Mouse (Mus musculus) ES-E14 (cell line): Measurements from ENCODE around the gene Cfap97d1. TPM values are rescaled to one million over a fixed set of nuclear protein-coding genes. Genes with fewer than 3 reads are reported as not detected.
A peak's percentile ranks its signal among the peaks of the same experiment; 100 is the strongest.

Experiments used
- DNase-seq: peaks from one replicate; pipeline ENCODE4 v3.0.0-alpha.2; 2013; ENCODE audit warnings: low read depth, low spot score
- H3K27ac ChIP-seq: 2 replicates; pipeline ENCODE4 v1.5.1; 2012; ENCODE audit warnings: low read depth, mild to moderate bottlenecking, low read length, moderate library complexity, mixed read lengths; ENCODE audit not compliant: poor library complexity, insufficient read depth, severe bottlenecking
- H3K36me3 ChIP-seq: 2 replicates; pipeline ENCODE4 v1.6.1; 2012; ENCODE audit warnings: mild to moderate bottlenecking, low read length, moderate library complexity, mixed read lengths; ENCODE audit not compliant: control insufficient read depth, poor library complexity, insufficient read depth, severe bottlenecking
- H3K4me1 ChIP-seq, 2 experiments: fragments of 150-350 bp in 1 of 2; sonication (generic) in 1 of 2; 2 replicates each; pipeline ENCODE4 v1.6.1; 2012; ENCODE audit warnings: low read length in 2 of 2, mild to moderate bottlenecking in 1 of 2, mixed read lengths in 1 of 2; ENCODE audit not compliant: control insufficient read depth in 2 of 2, insufficient read depth in 2 of 2, poor library complexity in 1 of 2
- H3K4me3 ChIP-seq, 2 experiments: fragments of 150-350 bp in 1 of 2; sonication (generic) in 1 of 2; 2 replicates each; pipeline ENCODE4 v1.5.1; 2012; ENCODE audit warnings: low read length in 2 of 2, low read depth in 1 of 2, mild to moderate bottlenecking in 1 of 2, mixed read lengths in 1 of 2; ENCODE audit not compliant: insufficient read depth in 1 of 2, poor library complexity in 1 of 2, severe bottlenecking in 1 of 2
- H3K9ac ChIP-seq: 2 replicates; pipeline ENCODE4 v1.6.1; 2012; ENCODE audit warnings: low read depth, mild to moderate bottlenecking, low read length, mixed read lengths; ENCODE audit not compliant: poor library complexity, insufficient read depth, severe bottlenecking
- H3K9me3 ChIP-seq: fragments of 150-350 bp; sonication (generic); 2 replicates; pipeline ENCODE4 v1.6.1; 2012; ENCODE audit warnings: low read depth, mild to moderate bottlenecking, low read length; ENCODE audit not compliant: control insufficient read depth, insufficient read depth
- CHD2 ChIP-seq: IDR thresholded peaks from 2 replicates; pipeline ENCODE4 v1.6.1; 2014; ENCODE audit warnings: mild to moderate bottlenecking, low read depth, low read length, inconsistent platforms
- HCFC1 ChIP-seq: IDR thresholded peaks from 2 replicates; pipeline ENCODE4 v1.6.1; 2012; ENCODE audit warnings: low read length, inconsistent platforms, borderline replicate concordance; ENCODE audit not compliant: insufficient read depth
- MAFK ChIP-seq: IDR thresholded peaks from 2 replicates; pipeline ENCODE4 v1.6.1; 2014; ENCODE audit warnings: mild to moderate bottlenecking, low read depth, low read length, inconsistent platforms; ENCODE audit not compliant: insufficient read depth
- ZC3H11A ChIP-seq: IDR thresholded peaks from 2 replicates; pipeline ENCODE4 v1.6.1; 2012; ENCODE audit warnings: low read depth, mild to moderate bottlenecking, inconsistent platforms, low read length, borderline replicate concordance
- ZNF384 ChIP-seq: IDR thresholded peaks from 2 replicates; pipeline ENCODE4 v1.6.1; 2012; ENCODE audit warnings: low read depth, low read length, inconsistent platforms
- in situ Hi-C, 2 experiments: fragments of 600-800 bp; cut with MboI; formaldehyde crosslinking; loops; one replicate each; pipeline ENCODE4 v1.15.1; 2025; ENCODE audit warnings: low sequenced_read_pairs in 2 of 2, inconsistent platforms in 1 of 2; ENCODE audit not compliant: unreplicated experiment in 2 of 2
- total RNA-seq: library from RNA; depleted of rRNA; stranded (reverse); fragments of 300-350 nt; gene quantifications from 2 replicates; pipeline ENCODE4 v1.2.3, GENCODE M21; 2012

Gene Cfap97d1
- total RNA-seq, 1 experiment = not detected

DNA sequence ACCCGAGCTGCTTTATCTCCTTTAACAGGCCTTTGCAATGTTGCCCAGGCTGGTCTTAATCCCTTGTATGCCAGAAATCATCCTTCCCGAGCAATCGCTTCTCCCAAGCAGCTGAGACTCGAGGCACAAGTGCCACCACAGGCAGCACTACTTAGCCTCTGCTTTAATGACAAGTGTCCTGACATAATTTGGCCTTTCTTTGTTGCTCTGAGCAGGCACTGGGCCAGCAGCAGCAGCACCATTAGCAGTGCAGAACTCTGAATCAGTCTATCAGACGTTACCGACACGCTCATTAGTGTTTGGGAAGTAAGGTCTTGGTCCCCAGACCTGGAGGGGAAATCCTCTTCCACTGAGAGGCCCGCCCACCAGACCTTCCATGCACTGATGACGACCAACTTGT lies 35.7 kb downstream of the Cfap97d1 start:
- TF ChIP-seq HCFC1 (no peak), MAFK (no peak), CHD2 (no peak), ZC3H11A (no peak), ZNF384 (no peak)
- Histone ChIP-seq H3K9ac (no peak overlapping the region), H3K36me3 (peaks cover 3% of the 10 kb centered on the region; the same call in 1 of the 2 replicates), H3K4me1 (no peaks in the 10 kb centered on the region), H3K27ac (no peak overlapping the region), H3K9me3 (no peaks in the 10 kb centered on the region), H3K4me3 (no peak overlapping the region)
- no peak for DNase-seq
- in situ Hi-C loops = no loop called here

GRCm38 (mm10) chr11:102021196-102021595 lies 37.1 kb downstream of the Cfap97d1 start:
- in situ Hi-C loops = no loop called here
- Histone ChIP-seq H3K27ac (no peak overlapping the region), H3K36me3 (peaks cover 3% of the 10 kb centered on the region; the same call in 1 of the 2 replicates), H3K9ac (no peak overlapping the region), H3K9me3 (no peaks in the 10 kb centered on the region), H3K4me1 (peaks cover 0 to 3% of the 10 kb centered on the region in 2 experiments; a peak in 1 of 4 replicates), H3K4me3 (no peak overlapping the region)
- TF ChIP-seq ZC3H11A (no peak), HCFC1 (no peak), CHD2 (no peak), MAFK (no peak), ZNF384 (no peak)
- DNase-seq = no peak

GRCm38 (mm10) chr11:102023406-102023805 lies 39.3 kb downstream of the Cfap97d1 start:
- H3K4me3 ChIP-seq = 0 out of 4 replicates have a peak overlapping the region, but pooled peaks of 1 of the 2 experiments have one; percentile 17
- H3K36me3 ChIP-seq = peaks cover 3% of the 10 kb centered on the region; the same call in 1 of the 2 replicates
- H3K9me3 ChIP-seq = no peaks in the 10 kb centered on the region
- DNase-seq = no peak
- H3K9ac ChIP-seq = no peak overlapping the region
- no peak overlapping the region for H3K27ac ChIP-seq
- peaks cover 0 to 3% of the 10 kb centered on the region in 2 experiments; a peak in 1 of 4 replicates for H3K4me1 ChIP-seq
- in situ Hi-C loops = no loop called here
- TF ChIP-seq HCFC1 (no peak), ZNF384 (no peak), CHD2 (no peak), MAFK (no peak), ZC3H11A (no peak)

- Histone ChIP-seq H3K9me3 (no peaks in the 10 kb centered on the region), H3K27ac (no peak overlapping the region), H3K4me3 (no peak overlapping the region), H3K36me3 (peaks cover 3% of the 10 kb centered on the region; the same call in 1 of the 2 replicates), H3K4me1 (peaks cover 0 to 3% of the 10 kb centered on the region in 2 experiments; a peak in 1 of 4 replicates), H3K9ac (no peak overlapping the region)
- in situ Hi-C loops = no loop called here
- DNase-seq = no peak
- no peak for TF ChIP-seq MAFK
Observed at GRCm38 (mm10) chr11:102024084-102024758, 40.1 kb downstream of the Cfap97d1 start.
